10 mouse cellular contexts compared by ENCODE assay signal in the genomic region with DNA sequence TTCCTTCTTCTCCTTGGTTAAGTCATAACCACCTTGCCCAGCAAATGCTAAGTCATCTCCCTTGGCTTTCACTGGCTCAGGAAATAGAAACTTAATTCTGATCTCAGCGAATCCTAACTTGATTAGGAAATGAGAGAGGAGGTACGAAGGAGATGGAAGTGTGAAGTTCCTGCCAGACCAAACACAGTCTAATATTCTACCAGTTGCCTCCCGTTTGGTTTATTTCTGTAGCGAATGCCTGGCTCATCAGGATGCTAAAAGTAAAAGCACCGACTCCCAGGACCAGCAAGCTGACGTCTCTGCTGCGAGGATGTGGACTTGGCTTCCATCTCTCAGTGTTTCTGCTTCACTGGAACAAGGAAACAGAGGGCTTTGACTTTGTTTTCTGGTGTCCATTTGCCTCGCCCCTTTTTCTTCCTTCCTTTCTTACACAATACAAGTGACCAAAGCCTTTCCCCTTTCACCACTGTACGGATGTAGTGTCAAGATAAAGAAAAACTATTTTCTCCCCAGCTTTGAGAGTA.
DNase-seq lines count a peak whose midpoint lies in the region; ATAC-seq and TF ChIP-seq lines count a peak whose summit lies in the region.
"Had no signal": no experiment of that assay in that cellular context is flagged by ENCODE, and none has a peak within 500 bp of the region (broad histone marks: within the 10 kb centered on the region; RNA-seq: fewer than 3 reads in every experiment).

No protein-coding gene starts in this region.

- no peak for TF ChIP-seq POLR2A in bone marrow macrophage, adult 2 months (IDR thresholded peaks at IDR 0.05; ENCODE audit: borderline replicate concordance, low read depth, low read length)

- peak overlapping the region; percentile 90 for H3K27ac ChIP-seq in bone marrow macrophage, adult 2 months (ENCODE audit: insufficient read depth, low read depth, low read length)
- H3K27ac ChIP-seq: limb, embryonic 13.5 days had no signal

- peaks cover 32% of the 10 kb centered on the region for H3K4me1 ChIP-seq in bone marrow macrophage, adult 2 months (ENCODE audit: control insufficient read depth, insufficient read depth, low read length)
- H3K4me1 ChIP-seq: limb, embryonic 13.5 days had no signal

- no peak for TF ChIP-seq CTCF in bone marrow macrophage, adult 2 months (IDR thresholded peaks at IDR 0.05; ENCODE audit: low read depth, low read length)

- peak; percentile 42 for DNase-seq in kidney, adult 9 months
- peak; percentile 32 to 40 for DNase-seq in lung, postnatal 4 days
- no peak for DNase-seq in cerebellum, adult 11-12 months
- DNase-seq in ovary, postnatal 36 days (ENCODE audit: low spot score), result no peak
- no peak for DNase-seq in urinary bladder, adult 2 months (ENCODE audit: low spot score)
- DNase-seq: gastrocnemius, postnatal 36 days had no signal

- peak; percentile 76 for ATAC-seq in granulocyte monocyte progenitor cell, adult 5-6 weeks (replicated peaks; ENCODE audit: poor library complexity, severe bottlenecking)
- ATAC-seq: Patski had no signal

- H3K4me3 ChIP-seq in bone marrow macrophage, adult 2 months (ENCODE audit: insufficient read depth, low read length), result peak overlapping the region; percentile 47
- H3K4me3 ChIP-seq: limb, embryonic 13.5 days had no signal

Comparison
In these comparisons a context has a peak if more than half of its experiments do, and no peak if none do; other contexts are left out.
1. DNase-seq: peak in kidney, adult 9 months (single experiment) and lung, postnatal 4 days (2 of 2); none in cerebellum, adult 11-12 months (single experiment), ovary, postnatal 36 days (single experiment) and urinary bladder, adult 2 months (single experiment).